Mouse (Mus musculus) retina, adult 2 months (tissue): ENCODE results near the gene Csn1s2b.
"Not testable (repeated sequence)": the region's sequence is repeated elsewhere in the genome, so short reads cannot be mapped to it uniquely, and the experiment has no call there.

ENCODE experiments used
- DNase-seq: peaks from one replicate; pipeline ENCODE4 v3.0.0-alpha.2; 2012; ENCODE audit warnings: low read depth, low spot score

Csn1s2b gene

GRCm38 (mm10) chr5:87807782-87808181 is at the start of gene Csn1s2b:
Gene Csn1s2b, plus strand, starts transcription at chr5:87808082.
- DNase-seq, result no peak

GRCm38 (mm10) chr5:87764546-87764945 is 43.3 kb upstream of the Csn1s2b start:
- DNase-seq, result no peak

GRCm38 (mm10) chr5:87772151-87772550 is 35.7 kb upstream of the Csn1s2b start:
- DNase-seq, result not testable (repeated sequence)

- DNase-seq, result no peak
Measured at GRCm38 (mm10) chr5:87774267-87774666, 33.6 kb upstream of the Csn1s2b start, which contains the start of gene Csn1s2a. Gene Csn1s2a, plus strand, starts transcription at chr5:87774567.

DNA sequence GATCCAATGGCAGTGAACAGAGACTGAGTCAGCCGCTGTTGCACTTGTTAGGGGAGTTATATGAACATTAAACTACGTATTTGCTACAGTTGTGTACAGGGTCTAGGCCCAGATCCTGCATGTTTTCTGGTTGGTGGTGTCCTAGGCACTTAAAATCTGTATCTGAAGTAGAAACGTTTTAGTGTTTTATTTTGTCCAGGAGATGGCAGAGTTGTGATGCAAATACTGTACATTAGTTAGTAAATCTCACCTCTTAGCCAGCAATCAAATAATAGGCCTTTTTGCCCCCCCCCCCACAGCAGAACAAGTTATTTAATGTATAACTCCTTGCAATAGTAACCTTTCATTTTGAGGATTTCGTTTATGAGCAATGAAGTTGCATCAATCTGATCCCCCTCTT is 25.2 kb upstream of the Csn1s2b start:
- no peak for DNase-seq

GRCm38 (mm10) chr5:87809253-87809652 is 1.4 kb downstream of the Csn1s2b start:
- DNase-seq, result no peak

DNA sequence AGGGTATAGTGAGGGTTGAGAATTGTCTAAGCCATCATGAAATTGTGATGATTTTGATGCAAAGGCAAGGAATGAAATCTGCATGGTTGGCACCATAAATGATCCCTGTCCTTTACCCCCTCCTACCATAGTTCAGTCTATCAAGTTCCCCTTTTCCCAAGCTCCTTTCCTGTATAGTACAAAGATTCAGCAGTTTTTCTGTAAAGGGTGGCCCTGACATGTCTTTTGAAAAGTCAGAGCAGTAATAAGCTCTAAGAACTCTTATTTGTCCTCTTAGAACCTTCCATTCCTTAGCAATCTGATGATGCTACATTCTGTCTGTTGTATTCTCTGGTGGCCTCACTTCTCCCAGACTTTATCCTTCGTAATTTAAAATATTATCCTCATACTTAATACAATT is 17.5 kb downstream of the Csn1s2b start, which contains the start of gene Prr27:
Prr27 (plus strand) TSS at position 301 of the 400 bp plus-strand sequence.
- no peak for DNase-seq

DNA sequence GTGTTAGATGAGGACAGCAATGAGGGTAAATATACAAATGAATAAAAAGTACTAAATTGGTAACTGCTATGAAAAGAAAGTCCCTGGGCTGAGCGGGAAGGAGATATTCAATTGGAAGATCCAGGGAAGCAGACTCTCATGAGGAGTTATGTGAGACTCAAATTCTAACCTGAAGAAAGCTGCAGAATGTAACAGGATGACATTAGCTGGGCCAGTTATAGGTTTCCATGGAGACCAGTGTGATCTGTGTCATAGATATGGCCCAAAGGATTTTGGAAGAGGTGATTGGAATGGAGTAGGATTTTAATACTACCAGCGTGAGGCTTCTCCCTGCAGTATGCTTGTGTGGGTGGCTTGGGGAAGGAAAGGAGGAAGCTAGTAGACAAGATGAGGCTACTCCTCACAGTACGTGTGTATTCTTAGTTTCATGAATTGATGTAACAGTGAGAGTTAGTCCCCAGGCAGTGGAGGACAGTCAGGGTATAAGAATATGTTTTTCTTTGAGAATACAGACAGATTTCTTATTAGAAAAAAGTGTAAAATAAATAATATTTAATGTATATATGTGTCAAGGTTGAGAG is 47.3 kb downstream of the Csn1s2b start:
- DNase-seq, result no peak

DNA sequence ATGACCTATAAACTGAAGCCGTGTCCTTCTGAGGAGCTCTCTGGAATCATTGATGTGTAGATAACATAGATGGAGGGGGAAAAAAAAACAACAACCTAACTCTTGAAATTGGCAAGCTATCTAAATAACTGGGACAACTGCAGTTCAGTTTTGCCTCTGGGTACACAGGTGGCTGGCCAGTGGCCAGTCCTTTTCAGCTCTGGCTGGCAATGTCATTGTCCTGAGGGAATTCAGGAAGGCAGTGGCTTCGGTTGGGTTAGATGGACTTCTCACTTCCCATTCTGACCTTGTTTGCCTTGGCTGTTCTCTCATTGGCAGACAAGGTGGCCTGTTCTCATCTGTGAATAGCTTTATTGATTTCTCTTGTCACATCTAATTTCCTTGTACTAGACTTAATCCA is 62.2 kb downstream of the Csn1s2b start:
- peak; percentile 25 for DNase-seq

DNA sequence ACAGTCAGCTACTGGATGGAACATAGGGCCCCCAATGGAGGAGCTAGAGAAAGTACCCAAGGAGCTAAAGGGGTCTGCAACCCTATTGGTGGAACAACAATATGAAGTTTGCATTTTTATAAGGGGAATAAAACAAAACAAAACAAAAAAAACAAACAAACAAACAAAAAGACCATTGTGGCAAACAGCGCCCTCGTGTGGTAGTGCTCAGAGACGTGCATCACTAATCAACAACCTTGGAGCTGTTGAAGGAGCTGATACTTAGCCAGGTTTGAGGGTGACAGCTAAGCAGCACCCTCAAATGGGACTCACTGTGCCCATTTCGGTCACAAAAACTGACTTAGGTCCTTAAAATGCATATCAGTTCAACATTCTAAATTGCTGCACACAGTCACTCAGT is 63.5 kb downstream of the Csn1s2b start:
- DNase-seq, result no peak
